Mouse (Mus musculus): Measurements from ENCODE around the gene Cyb5r4.

DNA sequence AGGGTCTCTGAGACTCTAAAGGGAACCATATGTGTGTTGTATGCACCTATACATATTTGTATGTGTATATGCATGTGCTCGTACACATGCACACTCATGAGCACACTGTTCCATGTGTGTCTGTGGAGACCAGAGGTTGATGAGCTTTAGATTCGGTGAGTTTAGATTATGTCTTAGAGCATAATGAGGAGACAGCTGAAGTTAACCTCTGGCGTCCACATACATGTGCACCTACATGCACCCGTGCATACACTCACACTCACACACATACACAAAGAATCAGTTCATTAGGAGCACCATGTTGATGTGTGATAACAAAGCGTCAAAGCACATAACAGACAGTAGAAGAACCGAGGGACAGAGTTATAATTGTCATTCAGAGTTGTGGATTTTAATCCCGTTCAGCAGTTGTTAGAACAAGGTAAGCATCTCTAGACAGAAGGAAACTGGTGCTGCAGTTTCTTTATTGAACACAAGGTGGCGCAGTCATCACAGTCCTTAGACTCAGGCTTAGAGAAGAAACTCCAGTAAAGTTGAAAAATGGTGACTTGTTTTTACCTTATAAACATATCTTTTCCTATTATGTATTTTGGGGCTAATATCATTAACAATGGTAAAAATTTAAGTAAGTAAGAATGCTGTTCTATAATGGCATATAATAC, 5.7 kb downstream of the Cyb5r4 start:
- TF ChIP-seq CTCF (IDR thresholded peaks at IDR 0.05; ENCODE audit: extremely low read depth, insufficient read length, insufficient replicate concordance, low read depth, low read length) (no peak), POLR2A (IDR thresholded peaks at IDR 0.05; ENCODE audit: low read depth, low read length) (no peak)
